ENCODE assay signal across 7 mouse cellular contexts in the genomic region with DNA sequence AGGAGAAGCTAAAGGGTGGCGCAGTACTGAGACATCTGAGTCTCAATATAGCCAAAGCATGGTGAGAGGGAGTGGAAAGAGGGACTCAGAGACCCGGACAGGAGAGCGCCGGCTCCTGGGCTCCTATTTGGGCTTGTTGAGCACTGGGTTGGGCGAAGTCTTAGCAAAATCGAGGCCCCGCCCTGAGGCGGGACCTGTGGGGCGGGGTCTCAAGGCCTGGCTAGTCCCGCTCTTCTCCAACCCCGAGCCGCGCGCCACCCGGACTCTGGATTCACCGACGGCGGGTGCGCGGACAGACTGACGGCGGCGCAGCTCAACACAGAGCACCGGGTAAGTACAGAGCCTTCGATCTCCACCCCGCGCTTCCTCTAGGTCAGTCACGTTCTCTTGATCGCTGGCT. TPM values are rescaled to one million over a fixed set of nuclear protein-coding genes. Genes with fewer than 3 reads are reported as not detected.
DNase-seq lines count a peak whose midpoint lies in the region; ATAC-seq and TF ChIP-seq lines count a peak whose summit lies in the region.

No protein-coding gene starts in this region.

- H3K27ac ChIP-seq in ES-E14 (ENCODE audit: insufficient read depth, low read depth, low read length, poor library complexity, severe bottlenecking): no peak overlapping the region
- H3K27ac ChIP-seq in forebrain, embryonic 14.5 days (ENCODE audit: low read depth, low read length): no peak overlapping the region
- H3K27ac ChIP-seq in limb, embryonic 12.5 days: peak overlapping the region; percentile 64; the same call in 1 of the 2 replicates
- no peak overlapping the region for H3K27ac ChIP-seq in midbrain, embryonic 13.5 days

- peak overlapping the region; percentile 18 for H3K9ac ChIP-seq in ES-E14 (ENCODE audit: insufficient read depth, low read depth, low read length, poor library complexity, severe bottlenecking)
- peak overlapping the region; percentile 52 for H3K9ac ChIP-seq in forebrain, embryonic 14.5 days (ENCODE audit: low read length)
- H3K9ac ChIP-seq in limb, embryonic 12.5 days (replicated peaks): peak overlapping the region; percentile 76
- peak overlapping the region; percentile 54; the same call in 1 of the 2 replicates for H3K9ac ChIP-seq in midbrain, embryonic 13.5 days (replicated peaks)

- ATAC-seq in forebrain, embryonic 14.5 days: peak; percentile 73
- ATAC-seq in limb, embryonic 12.5 days (ENCODE audit: insufficient number of reproducible peaks, insufficient read depth, low FRiP score, low TSS enrichment, low read depth): peak; percentile 83
- peak; percentile 75 for ATAC-seq in midbrain, embryonic 13.5 days

- H3K4me2 ChIP-seq in forebrain, embryonic 14.5 days (ENCODE audit: low read length): peak overlapping the region; percentile 56
- peak overlapping the region; percentile 76 for H3K4me2 ChIP-seq in limb, embryonic 12.5 days
- H3K4me2 ChIP-seq in midbrain, embryonic 13.5 days (replicated peaks): peak overlapping the region; percentile 60

- intact Hi-C loops in heart, postnatal 36 days (cut with DNase I): loop anchor here (2.0 kb wide), 1 partner anchor 32 kb away; no protein-coding TSS in a partner anchor

- H3K4me3 ChIP-seq in ES-E14 (ENCODE audit: insufficient read depth in 1 of 2, low read depth in 1 of 2, low read length in 2 of 2, poor library complexity in 1 of 2, severe bottlenecking in 1 of 2): peak overlapping the region; percentile 23 to 39
- peak overlapping the region; percentile 30 for H3K4me3 ChIP-seq in forebrain, embryonic 14.5 days (ENCODE audit: low read depth, low read length)
- peak overlapping the region; percentile 55 for H3K4me3 ChIP-seq in limb, embryonic 12.5 days (replicated peaks)
- H3K4me3 ChIP-seq in midbrain, embryonic 13.5 days (replicated peaks): peak overlapping the region; percentile 35

- H3K36me3 ChIP-seq in ES-E14 (ENCODE audit: control insufficient read depth, insufficient read depth, low read length, poor library complexity, severe bottlenecking): no peaks in the 10 kb centered on the region
- no peaks in the 10 kb centered on the region for H3K36me3 ChIP-seq in forebrain, embryonic 14.5 days (ENCODE audit: control insufficient read depth, insufficient read depth, low read length)
- H3K36me3 ChIP-seq in limb, embryonic 12.5 days: peaks cover 6% of the 10 kb centered on the region; the same call in 1 of the 2 replicates
- no peaks in the 10 kb centered on the region for H3K36me3 ChIP-seq in midbrain, embryonic 13.5 days

- peak; percentile 53 for DNase-seq in ES-E14 (ENCODE audit: low read depth, low spot score)
- DNase-seq in adrenal gland, adult 2 months: peak; percentile 58
- peak; percentile 73 for DNase-seq in forebrain, embryonic 14.5 days (ENCODE audit: low spot score)
- peak; percentile 81 for DNase-seq in heart, postnatal 36 days
- DNase-seq in urinary bladder, adult 2 months (ENCODE audit: low spot score): peak; percentile 32

- under 1% methylated on average over 29 of the region's 29 CpGs for WGBS in forebrain, embryonic 14.5 days
- whole genome bisulfite sequencing in limb, embryonic 12.5 days: under 1% methylated on average over 29 of the region's 29 CpGs
- WGBS in midbrain, embryonic 13.5 days: 1% methylated on average over 29 of the region's 29 CpGs

- peaks cover 0 to 5% of the 10 kb centered on the region in 2 experiments; a peak in 1 of 4 replicates for H3K4me1 ChIP-seq in ES-E14 (ENCODE audit: control insufficient read depth in 2 of 2, insufficient read depth in 2 of 2, low read length in 2 of 2, poor library complexity in 1 of 2)
- H3K4me1 ChIP-seq in forebrain, embryonic 14.5 days (ENCODE audit: control insufficient read depth, insufficient read depth, low read length): peaks cover 9% of the 10 kb centered on the region; the same call in 1 of the 2 replicates
- H3K4me1 ChIP-seq in limb, embryonic 12.5 days (replicated peaks): peaks cover 58% of the 10 kb centered on the region
- peaks cover 20% of the 10 kb centered on the region for H3K4me1 ChIP-seq in midbrain, embryonic 13.5 days (replicated peaks)

- H3K27me3 ChIP-seq in forebrain, embryonic 14.5 days (replicated peaks; ENCODE audit: control insufficient read depth, insufficient read depth, low read length): 0 out of 2 replicates have a peak, but pooled peaks cover 4% of the 10 kb centered on the region
- H3K27me3 ChIP-seq in limb, embryonic 12.5 days: 0 out of 2 replicates have a peak, but pooled peaks cover 11% of the 10 kb centered on the region
- peaks cover 20% of the 10 kb centered on the region for H3K27me3 ChIP-seq in midbrain, embryonic 13.5 days

- H3K9me3 ChIP-seq in ES-E14 (ENCODE audit: control insufficient read depth, insufficient read depth, low read depth, low read length): no peaks in the 10 kb centered on the region
- no peaks in the 10 kb centered on the region for H3K9me3 ChIP-seq in forebrain, embryonic 14.5 days (replicated peaks; ENCODE audit: control insufficient read depth, low read length)
- H3K9me3 ChIP-seq in limb, embryonic 12.5 days: no peaks in the 10 kb centered on the region
- no peaks in the 10 kb centered on the region for H3K9me3 ChIP-seq in midbrain, embryonic 13.5 days

- in situ Hi-C loops in ES-E14 (cut with MboI; ENCODE audit: low sequenced_read_pairs in 2 of 2, unreplicated experiment in 2 of 2): no loop called here

TF ChIP-seq in ES-E14, 5 proteins besides CTCF, POLR2A, EP300 and RAD21:
- TF ChIP-seq HCFC1 (IDR thresholded peaks at IDR 0.05; ENCODE audit: borderline replicate concordance, insufficient read depth, low read length): no peak
- TF ChIP-seq ZNF384 (IDR thresholded peaks at IDR 0.05; ENCODE audit: low read depth, low read length): no peak
- TF ChIP-seq MAFK (IDR thresholded peaks at IDR 0.05; ENCODE audit: insufficient read depth, low read depth, low read length): no peak
- no peak for TF ChIP-seq CHD2 (IDR thresholded peaks at IDR 0.05; ENCODE audit: low read depth, low read length)
- TF ChIP-seq ZC3H11A (IDR thresholded peaks at IDR 0.05; ENCODE audit: borderline replicate concordance, low read depth, low read length): no peak

RNA-seq across cellular contexts. Expression of a gene that starts 0.3 kb away (rescaled TPM):
- 9.0 and 24.7 TPM in 2 replicates for total RNA-seq in ES-E14 (2012; rRNA removed)
- total RNA-seq in adrenal gland, adult 2 months (2021): 10 to 100 TPM in 1 of 2 experiments, 1 to 10 TPM in 1; 9.7 to 17.9 TPM
- polyA plus RNA-seq in adrenal gland, adult 2 months (2012; rRNA removed): 22.7 and 26.6 TPM in 2 replicates
- polyA plus RNA-seq in forebrain, embryonic 14.5 days (2014; fragmentation: Nextera tagmentation; extraction: Ambion mirVana): 7.3 and 12.8 TPM in 2 replicates
- 10 to 100 TPM; 65.7 to 83.2 TPM for total RNA-seq in heart, postnatal 36 days (2021)
- 126 and 129 TPM in 2 replicates for polyA plus RNA-seq in limb, embryonic 12.5 days (2016; fragmentation: Nextera tagmentation; extraction: Ambion mirVana)
- polyA plus RNA-seq in midbrain, embryonic 13.5 days (2015; fragmentation: Nextera tagmentation; extraction: Ambion mirVana): 10.8 and 11.1 TPM in 2 replicates
- polyA plus RNA-seq in urinary bladder, adult 2 months (2012; rRNA removed): 60.4 and 68.7 TPM in 2 replicates

RNA-seq across cellular contexts. Expression of a gene that starts 56.1 kb away (rescaled TPM):
- total RNA-seq in ES-E14 (2012; rRNA removed): 2.6 and 5.8 TPM in 2 replicates
- total RNA-seq in adrenal gland, adult 2 months (2021): 10 to 100 TPM in 1 of 2 experiments, 1 to 10 TPM in 1; 6.9 to 14.6 TPM
- 8.1 and 11.8 TPM in 2 replicates for polyA plus RNA-seq in adrenal gland, adult 2 months (2012; rRNA removed)
- polyA plus RNA-seq in forebrain, embryonic 14.5 days (2014; fragmentation: Nextera tagmentation; extraction: Ambion mirVana): 24.5 and 26.1 TPM in 2 replicates
- 10 to 100 TPM; 15.7 to 16.7 TPM for total RNA-seq in heart, postnatal 36 days (2021)
- 16.4 and 16.9 TPM in 2 replicates for polyA plus RNA-seq in limb, embryonic 12.5 days (2016; fragmentation: Nextera tagmentation; extraction: Ambion mirVana)
- 28.8 and 32.1 TPM in 2 replicates for polyA plus RNA-seq in midbrain, embryonic 13.5 days (2015; fragmentation: Nextera tagmentation; extraction: Ambion mirVana)
- 24.2 and 26.6 TPM in 2 replicates for polyA plus RNA-seq in urinary bladder, adult 2 months (2012; rRNA removed)

Comparison
In these comparisons a context has a peak if more than half of its experiments do, and no peak if none do; other contexts are left out.
1. H3K9ac ChIP-seq: peak in every context shown above with its lines; median percentile 76 in limb, embryonic 12.5 days; 54 in midbrain, embryonic 13.5 days; 52 in forebrain, embryonic 14.5 days; 18 in ES-E14.